Mouse (Mus musculus): ENCODE results near the gene Dlat. TPM values are rescaled to one million over a fixed set of nuclear protein-coding genes. Genes with fewer than 3 reads are reported as not detected.

The Dlat gene
- 146 TPM for polyA plus RNA-seq (2014; fragmentation: Illumina TruSeq; extraction: RNeasy Lipid Tissue Mini Kit (QIAGEN cat#74804); ENCODE audit: low read depth, low replicate concordance)

GRCm38 (mm10) chr9:50659392-50660217 is at the start of gene Dlat:
TSS of gene Dlat (minus strand) at chr9:50659780.

GRCm38 (mm10) chr9:50616766-50617603 is 42.6 kb downstream of the Dlat start, which contains the start of the genes Pih1d2 and Nkapd1:
TSS of gene Pih1d2 (plus strand) at chr9:50617321.
TSS of gene Nkapd1 (minus strand) at chr9:50617464.

GRCm38 (mm10) chr9:50603189-50603997 is 56.2 kb downstream of the Dlat start, which contains the start of the genes Sdhd and Timm8b:
TSS of gene Sdhd (minus strand) at chr9:50603812.
TSS of gene Timm8b (plus strand) at chr9:50603910.

Other genes with a start within 250 kb of the Dlat start
- gene Plet1, start 165.3 kb downstream of the Dlat start, polyA plus RNA-seq (2014; fragmentation: Illumina TruSeq; extraction: RNeasy Lipid Tissue Mini Kit (QIAGEN cat#74804); ENCODE audit: low read depth, low replicate concordance): not detected
- 24.8 TPM for gene Pts, start 131.1 kb downstream of the Dlat start, polyA plus RNA-seq (2014; fragmentation: Illumina TruSeq; extraction: RNeasy Lipid Tissue Mini Kit (QIAGEN cat#74804); ENCODE audit: low read depth, low replicate concordance)
- gene Il18, start 105.0 kb downstream of the Dlat start, polyA plus RNA-seq (2014; fragmentation: Illumina TruSeq; extraction: RNeasy Lipid Tissue Mini Kit (QIAGEN cat#74804); ENCODE audit: low read depth, low replicate concordance): 7.0 TPM
- 1.7 TPM for gene Bco2, start 104.6 kb downstream of the Dlat start, polyA plus RNA-seq (2014; fragmentation: Illumina TruSeq; extraction: RNeasy Lipid Tissue Mini Kit (QIAGEN cat#74804); ENCODE audit: low read depth, low replicate concordance)
- gene Tex12, start 98.5 kb downstream of the Dlat start, polyA plus RNA-seq (2014; fragmentation: Illumina TruSeq; extraction: RNeasy Lipid Tissue Mini Kit (QIAGEN cat#74804); ENCODE audit: low read depth, low replicate concordance): 102 TPM
- 60.8 TPM for gene Sdhd, start 56.0 kb downstream of the Dlat start, polyA plus RNA-seq (2014; fragmentation: Illumina TruSeq; extraction: RNeasy Lipid Tissue Mini Kit (QIAGEN cat#74804); ENCODE audit: low read depth, low replicate concordance)
- 229 TPM for gene Timm8b, start 55.9 kb downstream of the Dlat start, polyA plus RNA-seq (2014; fragmentation: Illumina TruSeq; extraction: RNeasy Lipid Tissue Mini Kit (QIAGEN cat#74804); ENCODE audit: low read depth, low replicate concordance)
- 122 TPM for gene Pih1d2, start 42.5 kb downstream of the Dlat start, polyA plus RNA-seq (2014; fragmentation: Illumina TruSeq; extraction: RNeasy Lipid Tissue Mini Kit (QIAGEN cat#74804); ENCODE audit: low read depth, low replicate concordance)
- gene Nkapd1, start 42.3 kb downstream of the Dlat start, polyA plus RNA-seq (2014; fragmentation: Illumina TruSeq; extraction: RNeasy Lipid Tissue Mini Kit (QIAGEN cat#74804); ENCODE audit: low read depth, low replicate concordance): 58.4 TPM
- gene Dixdc1, start 79.7 kb upstream of the Dlat start, polyA plus RNA-seq (2014; fragmentation: Illumina TruSeq; extraction: RNeasy Lipid Tissue Mini Kit (QIAGEN cat#74804); ENCODE audit: low read depth, low replicate concordance): 26.9 TPM
- gene 2310030G06Rik, start 86.8 kb upstream of the Dlat start, polyA plus RNA-seq (2014; fragmentation: Illumina TruSeq; extraction: RNeasy Lipid Tissue Mini Kit (QIAGEN cat#74804); ENCODE audit: low read depth, low replicate concordance): 2.8 TPM
- 0.59 TPM for gene Cryab, start 91.5 kb upstream of the Dlat start, polyA plus RNA-seq (2014; fragmentation: Illumina TruSeq; extraction: RNeasy Lipid Tissue Mini Kit (QIAGEN cat#74804); ENCODE audit: low read depth, low replicate concordance)
- not detected for gene Hspb2, start 92.6 kb upstream of the Dlat start, polyA plus RNA-seq (2014; fragmentation: Illumina TruSeq; extraction: RNeasy Lipid Tissue Mini Kit (QIAGEN cat#74804); ENCODE audit: low read depth, low replicate concordance)
- gene Fdxacb1, start 108.5 kb upstream of the Dlat start, polyA plus RNA-seq (2014; fragmentation: Illumina TruSeq; extraction: RNeasy Lipid Tissue Mini Kit (QIAGEN cat#74804); ENCODE audit: low read depth, low replicate concordance): 6.0 TPM
- gene Alg9, start 115.2 kb upstream of the Dlat start, polyA plus RNA-seq (2014; fragmentation: Illumina TruSeq; extraction: RNeasy Lipid Tissue Mini Kit (QIAGEN cat#74804); ENCODE audit: low read depth, low replicate concordance): 18.6 TPM
- 1,021 TPM for gene 1110032A03Rik, start 115.7 kb upstream of the Dlat start, polyA plus RNA-seq (2014; fragmentation: Illumina TruSeq; extraction: RNeasy Lipid Tissue Mini Kit (QIAGEN cat#74804); ENCODE audit: low read depth, low replicate concordance)
- 126 TPM for gene Ppp2r1b, start 185.5 kb upstream of the Dlat start, polyA plus RNA-seq (2014; fragmentation: Illumina TruSeq; extraction: RNeasy Lipid Tissue Mini Kit (QIAGEN cat#74804); ENCODE audit: low read depth, low replicate concordance)